Mouse (Mus musculus) ES-E14 (cell line): ENCODE data around the gene Akap10. TPM values are rescaled to one million over a fixed set of nuclear protein-coding genes. Genes with fewer than 3 reads are reported as not detected.
"Not testable (repeated sequence)": the region's sequence is repeated elsewhere in the genome, so short reads cannot be mapped to it uniquely, and the experiment has no call there.

Experiments
- DNase-seq: peaks from one replicate; pipeline ENCODE4 v3.0.0-alpha.2; 2013; ENCODE audit warnings: low read depth, low spot score
- H3K27ac ChIP-seq: 2 replicates; pipeline ENCODE4 v1.5.1; 2012; ENCODE audit warnings: low read depth, mild to moderate bottlenecking, low read length, moderate library complexity, mixed read lengths; ENCODE audit not compliant: poor library complexity, insufficient read depth, severe bottlenecking
- H3K36me3 ChIP-seq: 2 replicates; pipeline ENCODE4 v1.6.1; 2012; ENCODE audit warnings: mild to moderate bottlenecking, low read length, moderate library complexity, mixed read lengths; ENCODE audit not compliant: control insufficient read depth, poor library complexity, insufficient read depth, severe bottlenecking
- H3K4me1 ChIP-seq, 2 experiments: fragments of 150-350 bp in 1 of 2; sonication (generic) in 1 of 2; 2 replicates each; pipeline ENCODE4 v1.6.1; 2012; ENCODE audit warnings: low read length in 2 of 2, mild to moderate bottlenecking in 1 of 2, mixed read lengths in 1 of 2; ENCODE audit not compliant: control insufficient read depth in 2 of 2, insufficient read depth in 2 of 2, poor library complexity in 1 of 2
- H3K4me3 ChIP-seq, 2 experiments: fragments of 150-350 bp in 1 of 2; sonication (generic) in 1 of 2; 2 replicates each; pipeline ENCODE4 v1.5.1; 2012; ENCODE audit warnings: low read length in 2 of 2, low read depth in 1 of 2, mild to moderate bottlenecking in 1 of 2, mixed read lengths in 1 of 2; ENCODE audit not compliant: insufficient read depth in 1 of 2, poor library complexity in 1 of 2, severe bottlenecking in 1 of 2
- H3K9ac ChIP-seq: 2 replicates; pipeline ENCODE4 v1.6.1; 2012; ENCODE audit warnings: low read depth, mild to moderate bottlenecking, low read length, mixed read lengths; ENCODE audit not compliant: poor library complexity, insufficient read depth, severe bottlenecking
- H3K9me3 ChIP-seq: fragments of 150-350 bp; sonication (generic); 2 replicates; pipeline ENCODE4 v1.6.1; 2012; ENCODE audit warnings: low read depth, mild to moderate bottlenecking, low read length; ENCODE audit not compliant: control insufficient read depth, insufficient read depth
- CHD2 ChIP-seq: IDR thresholded peaks from 2 replicates; pipeline ENCODE4 v1.6.1; 2014; ENCODE audit warnings: mild to moderate bottlenecking, low read depth, low read length, inconsistent platforms
- HCFC1 ChIP-seq: IDR thresholded peaks from 2 replicates; pipeline ENCODE4 v1.6.1; 2012; ENCODE audit warnings: low read length, inconsistent platforms, borderline replicate concordance; ENCODE audit not compliant: insufficient read depth
- MAFK ChIP-seq: IDR thresholded peaks from 2 replicates; pipeline ENCODE4 v1.6.1; 2014; ENCODE audit warnings: mild to moderate bottlenecking, low read depth, low read length, inconsistent platforms; ENCODE audit not compliant: insufficient read depth
- ZC3H11A ChIP-seq: IDR thresholded peaks from 2 replicates; pipeline ENCODE4 v1.6.1; 2012; ENCODE audit warnings: low read depth, mild to moderate bottlenecking, inconsistent platforms, low read length, borderline replicate concordance
- ZNF384 ChIP-seq: IDR thresholded peaks from 2 replicates; pipeline ENCODE4 v1.6.1; 2012; ENCODE audit warnings: low read depth, low read length, inconsistent platforms
- in situ Hi-C, 2 experiments: fragments of 600-800 bp; cut with MboI; formaldehyde crosslinking; loops; one replicate each; pipeline ENCODE4 v1.15.1; 2025; ENCODE audit warnings: low sequenced_read_pairs in 2 of 2, inconsistent platforms in 1 of 2; ENCODE audit not compliant: unreplicated experiment in 2 of 2
- total RNA-seq: library from RNA; depleted of rRNA; stranded (reverse); fragments of 300-350 nt; gene quantifications from 2 replicates; pipeline ENCODE4 v1.2.3, GENCODE M21; 2012

Akap10 gene
- total RNA-seq, 1 experiment, result 24.2 TPM

DNA sequence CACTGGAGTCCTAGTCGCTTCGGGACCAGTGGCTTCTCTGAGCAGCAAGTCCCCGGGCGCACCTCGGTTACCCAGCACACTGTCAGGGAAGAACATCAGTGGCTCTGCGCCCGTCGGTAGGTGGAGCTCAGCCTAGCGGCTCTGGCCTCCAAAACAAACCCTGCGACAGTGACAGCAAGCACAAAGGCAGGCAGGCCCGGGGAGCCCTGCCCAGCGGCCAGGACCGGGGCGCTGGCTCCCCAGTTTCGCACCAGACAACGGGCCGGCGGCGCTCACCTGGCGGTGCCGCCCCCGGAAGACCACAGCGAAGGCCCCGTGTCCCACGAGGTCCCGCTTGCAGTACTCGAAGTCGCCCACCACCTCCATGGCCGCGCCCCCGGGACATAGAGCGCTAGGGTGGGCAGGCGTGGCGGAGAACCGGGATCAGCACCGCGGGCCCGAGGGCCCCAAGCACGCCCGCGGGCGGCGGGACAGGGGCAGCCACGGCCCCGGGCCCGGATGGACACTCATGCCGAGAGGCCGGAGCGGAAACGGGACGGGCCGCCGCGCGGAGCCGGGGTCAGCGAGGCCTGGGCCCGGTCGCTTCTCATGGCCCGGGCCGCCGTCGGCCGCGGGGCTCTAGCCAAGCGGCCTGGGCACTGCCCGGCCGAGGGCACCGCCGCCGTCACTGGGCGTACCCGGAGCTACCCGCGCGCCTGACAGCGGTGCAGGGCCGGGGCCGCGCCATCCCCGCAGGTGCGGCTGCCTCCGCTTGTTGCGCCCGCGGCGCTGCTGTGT is 75.7 kb downstream of the Akap10 start:
- DNase-seq, result peak; percentile 46
- Histone ChIP-seq H3K27ac (no peak overlapping the region), H3K36me3 (no peaks in the 10 kb centered on the region), H3K4me1 (0 out of 4 replicates have a peak, but pooled peaks cover 0 to 2% of the 10 kb centered on the region in 2 experiments), H3K9me3 (no peaks in the 10 kb centered on the region), H3K4me3 (peak overlapping the region; percentile 76 to 87), H3K9ac (peak overlapping the region; percentile 74)
- in situ Hi-C loops, result no loop called here
- TF ChIP-seq HCFC1 (peak; percentile 31; the same call in 1 of the 2 replicates), CHD2 (no peak)

DNA sequence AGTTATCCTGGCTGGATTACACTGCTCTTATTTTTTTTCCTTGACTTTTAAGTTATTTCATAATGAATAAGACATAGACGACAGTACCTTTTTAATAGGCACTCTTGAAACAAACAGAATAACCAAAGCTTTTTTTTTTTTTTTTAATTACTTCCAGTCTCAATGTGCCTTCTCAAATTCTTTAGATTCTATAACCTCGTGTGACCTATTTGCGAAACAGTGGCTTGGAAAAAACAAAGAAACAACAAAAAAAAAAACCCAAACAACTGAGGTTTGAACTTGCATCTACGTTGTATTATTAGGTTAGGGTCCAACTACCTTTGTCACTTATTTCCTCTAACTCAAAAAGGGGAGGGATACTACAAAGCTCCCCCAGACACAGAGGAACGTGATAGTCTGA is 76.4 kb downstream of the Akap10 start:
- no peaks in the 10 kb centered on the region for H3K36me3 ChIP-seq
- no peak overlapping the region for H3K27ac ChIP-seq
- H3K9ac ChIP-seq, result peak overlapping the region; percentile 74; the same call in 1 of the 2 replicates
- 0 out of 4 replicates have a peak, but pooled peaks cover 0 to 2% of the 10 kb centered on the region in 2 experiments for H3K4me1 ChIP-seq
- in situ Hi-C loops, result no loop called here
- DNase-seq, result no peak
- no peak for TF ChIP-seq CHD2
- TF ChIP-seq MAFK, result no peak
- TF ChIP-seq ZNF384, result no peak
- no peak for TF ChIP-seq HCFC1
- no peak for TF ChIP-seq ZC3H11A
- H3K9me3 ChIP-seq, result no peaks in the 10 kb centered on the region
- peak overlapping the region; percentile 76 to 87 for H3K4me3 ChIP-seq

DNA sequence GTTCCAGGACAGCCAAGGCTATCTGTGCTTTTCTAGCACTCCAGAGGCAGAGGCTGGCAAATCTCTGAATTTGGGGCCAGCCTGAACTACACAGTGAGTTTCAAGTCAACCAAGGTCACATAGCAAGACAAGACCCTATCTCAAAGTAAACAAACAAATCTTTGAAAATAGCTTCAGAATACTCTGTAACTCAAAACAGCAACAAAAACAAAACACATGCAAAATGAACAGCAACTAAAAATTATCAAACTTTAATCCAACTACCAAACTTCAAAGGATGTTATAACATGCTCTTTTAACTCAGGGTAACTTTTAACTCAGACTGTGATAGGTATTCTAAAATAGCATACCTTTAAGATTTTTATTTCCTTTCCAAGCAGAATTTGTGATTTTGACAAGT is 77.1 kb downstream of the Akap10 start:
- no peak overlapping the region for H3K4me3 ChIP-seq
- H3K27ac ChIP-seq, result no peak overlapping the region
- in situ Hi-C loops, result no loop called here
- H3K36me3 ChIP-seq, result no peaks in the 10 kb centered on the region
- H3K9ac ChIP-seq, result no peak overlapping the region
- TF ChIP-seq MAFK (no peak), ZNF384 (no peak), ZC3H11A (no peak), HCFC1 (no peak), CHD2 (no peak)
- no peaks in the 10 kb centered on the region for H3K9me3 ChIP-seq
- no peak for DNase-seq
- 0 out of 4 replicates have a peak, but pooled peaks cover 0 to 2% of the 10 kb centered on the region in 2 experiments for H3K4me1 ChIP-seq

DNA sequence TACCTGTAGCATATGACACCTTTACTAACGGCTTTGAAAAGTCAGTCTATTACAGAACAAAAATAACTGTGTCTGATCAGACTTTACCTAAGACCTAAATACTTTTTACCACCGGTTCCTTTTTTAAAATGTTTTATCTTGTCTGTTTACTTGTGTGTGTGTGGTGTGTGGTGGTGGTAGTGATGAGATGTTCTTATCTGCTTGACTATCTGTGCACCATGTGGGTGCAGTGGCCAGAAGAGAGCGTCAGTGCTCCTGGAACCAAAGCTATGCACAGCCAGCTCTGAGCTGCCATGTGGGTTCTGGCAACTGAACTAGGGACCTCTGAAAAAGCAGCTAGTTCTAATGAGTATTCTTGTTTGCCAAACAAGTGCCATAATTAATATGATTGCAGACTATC is 78.9 kb downstream of the Akap10 start:
- TF ChIP-seq MAFK, result no peak
- TF ChIP-seq CHD2, result no peak
- no peak for TF ChIP-seq HCFC1
- TF ChIP-seq ZNF384, result no peak
- no peak for TF ChIP-seq ZC3H11A
- in situ Hi-C loops, result no loop called here

DNA sequence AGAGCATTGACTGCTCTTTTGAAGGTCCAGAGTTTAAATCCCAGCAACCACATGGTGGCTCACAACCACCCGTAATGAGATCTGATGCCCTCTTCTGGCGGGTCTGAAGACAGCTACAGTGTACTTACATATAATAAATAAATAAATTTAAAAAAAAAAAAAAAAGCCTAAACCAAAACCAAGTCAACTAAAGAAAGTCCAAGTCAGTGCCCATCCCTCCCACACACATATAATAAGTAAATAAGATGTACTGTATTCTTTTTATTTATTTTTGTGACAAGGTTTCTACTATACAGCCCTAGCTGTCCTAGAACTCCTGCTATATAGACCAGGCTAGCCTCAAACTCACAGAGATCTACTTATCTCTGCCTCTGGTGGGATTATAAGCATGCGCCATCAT is 89.4 kb downstream of the Akap10 start:
- DNase-seq, H3K27ac ChIP-seq, H3K9me3 ChIP-seq, in situ Hi-C loops, H3K4me1 ChIP-seq, H3K9ac ChIP-seq, H3K36me3 ChIP-seq, H3K4me3 ChIP-seq: not testable (repeated sequence)
- TF ChIP-seq ZNF384, result peak; percentile 79; the same call in 1 of the 2 replicates

More for the DNA sequence above, 78.9 kb downstream of the Akap10 start:
- Histone ChIP-seq H3K36me3 (no peaks in the 10 kb centered on the region), H3K9me3 (no peaks in the 10 kb centered on the region), H3K9ac (no peak overlapping the region), H3K4me3 (no peak overlapping the region), H3K4me1 (0 out of 4 replicates have a peak, but pooled peaks cover 0 to 2% of the 10 kb centered on the region in 2 experiments), H3K27ac (no peak overlapping the region)
- DNase-seq, result no peak
